Mouse (Mus musculus) heart, embryonic 16.5 days (tissue): ENCODE data around the gene Frmd5. TPM values are rescaled to one million over a fixed set of nuclear protein-coding genes. Genes with fewer than 3 reads are reported as not detected.

ENCODE experiments used
- ATAC-seq: fragments of 200-750 bp; cut with Nextera tagmentation; replicated peaks from 2 replicates; pipeline ENCODE4 v1.8.0; 2017; ENCODE audit warnings: moderate number of reproducible peaks; ENCODE audit not compliant: insufficient read depth, low FRiP score; ENCODE audit errors: extremely low read depth
- H3K27ac ChIP-seq: fragments of 300-500 bp; sonication (generic); 2 replicates; pipeline ENCODE4 v1.5.1; 2014; ENCODE audit warnings: mild to moderate bottlenecking, low read length, control low read depth, moderate library complexity
- H3K27me3 ChIP-seq: fragments of 300-500 bp; sonication (generic); 2 replicates; pipeline ENCODE4 v1.6.1; 2014; ENCODE audit warnings: low read length, mixed read lengths; ENCODE audit not compliant: control insufficient read depth, insufficient read depth
- H3K36me3 ChIP-seq: fragments of 300-500 bp; sonication (generic); 2 replicates; pipeline ENCODE4 v1.6.1; 2014; ENCODE audit not compliant: control insufficient read depth, insufficient read depth
- H3K4me1 ChIP-seq: fragments of 300-500 bp; sonication (generic); 2 replicates; pipeline ENCODE4 v1.6.1; 2014; ENCODE audit warnings: low read length, mixed read lengths; ENCODE audit not compliant: control insufficient read depth, insufficient read depth
- H3K4me2 ChIP-seq: fragments of 300-500 bp; sonication (generic); 2 replicates; pipeline ENCODE4 v1.6.1; 2014; ENCODE audit warnings: low read depth, mild to moderate bottlenecking, control low read depth, low read length
- H3K4me3 ChIP-seq: fragments of 300-500 bp; sonication (generic); 2 replicates; pipeline ENCODE4 v1.5.1; 2014; ENCODE audit warnings: mild to moderate bottlenecking, control low read depth, low read length
- H3K9ac ChIP-seq: fragments of 300-500 bp; sonication (generic); 2 replicates; pipeline ENCODE4 v1.6.1; 2014; ENCODE audit warnings: low read length, control low read depth
- H3K9me3 ChIP-seq: fragments of 300-500 bp; sonication (generic); replicated peaks from 2 replicates; pipeline ENCODE4 v1.6.1; 2016; ENCODE audit warnings: low read length; ENCODE audit not compliant: control insufficient read depth
- WGBS: fragments of 180-500 bp; shearing (Covaris S2); extraction: QIAGEN DNeasy Blood & Tissue Kit; methylation state at CpG from one replicate; pipeline ENCODE4 v1.1.7; 2014; 5-methylcytosine and 5-hydroxymethylcytosine counted together
- polyA plus RNA-seq: library from polyadenylated mRNA; unstranded; fragments of >200 nt; fragmentation: Nextera tagmentation; extraction: Ambion mirVana; gene quantifications from 2 replicates; pipeline ENCODE4 v1.2.1, GENCODE M21; 2015

Gene Frmd5
- polyA plus RNA-seq, 1 experiment from 2014 or later = 68.3 TPM

DNA sequence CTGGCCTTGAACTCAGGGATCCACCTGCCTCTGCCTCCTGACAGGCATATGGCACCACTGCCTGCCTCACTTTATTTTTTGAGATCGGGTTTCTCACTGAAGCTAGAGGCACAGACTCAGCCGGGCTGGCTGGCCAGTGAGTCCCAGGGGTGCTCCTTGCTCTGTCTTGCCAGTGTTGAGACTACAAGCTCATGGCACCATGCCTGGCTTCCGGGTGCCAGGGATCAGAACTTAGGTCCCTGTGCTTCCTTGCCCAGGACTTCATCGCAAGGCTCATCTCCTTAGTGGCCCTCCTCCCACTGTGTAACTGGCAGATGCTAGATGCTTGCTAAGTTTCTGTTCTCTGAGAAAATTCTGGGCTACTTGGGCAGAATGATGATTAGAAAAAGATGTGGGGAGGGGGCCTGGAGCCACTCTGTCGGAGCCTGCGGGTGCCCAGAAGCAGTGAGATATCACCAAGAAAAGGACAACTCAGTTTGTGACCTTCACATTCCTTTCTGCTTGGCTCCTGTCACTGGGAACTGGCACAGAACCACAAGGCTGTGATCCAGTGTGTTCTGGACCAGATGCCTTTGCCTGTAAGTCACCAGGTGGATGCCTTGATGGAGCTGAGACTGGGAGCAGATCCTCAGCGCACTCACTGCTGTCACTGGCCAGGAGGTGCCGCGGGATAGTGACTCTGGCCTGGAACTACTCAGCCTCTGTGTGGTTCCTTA is 192.2 kb downstream of the Frmd5 start:
- Histone ChIP-seq H3K4me2 (no peak overlapping the region), H3K4me1 (no peaks in the 10 kb centered on the region), H3K27ac (no peak overlapping the region), H3K9me3 (no peaks in the 10 kb centered on the region), H3K4me3 (no peak overlapping the region), H3K36me3 (no peaks in the 10 kb centered on the region), H3K9ac (no peak overlapping the region), H3K27me3 (no peaks in the 10 kb centered on the region)
- ATAC-seq = no peak
- 61% methylated on average over 9 of the region's 9 CpGs for WGBS

DNA sequence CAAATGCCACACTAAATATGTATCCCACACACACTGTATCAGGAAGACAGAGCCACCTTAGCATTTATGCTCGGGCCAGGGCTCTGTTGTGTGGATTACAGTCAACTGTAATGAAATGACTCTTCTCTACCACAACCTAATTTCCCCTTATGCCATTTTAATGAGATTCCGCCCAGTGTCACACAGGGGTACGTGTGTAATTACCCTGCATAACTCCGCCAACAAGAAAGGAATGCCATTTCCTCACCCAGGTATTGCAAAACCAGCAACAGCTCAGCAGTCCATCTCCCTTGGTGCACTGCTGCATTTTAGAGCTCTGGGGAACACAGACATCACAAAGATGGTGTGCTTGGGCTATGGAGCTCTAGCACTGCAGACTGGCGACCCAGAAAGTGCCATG is 194.8 kb downstream of the Frmd5 start:
- ATAC-seq = no peak
- Histone ChIP-seq H3K27ac (no peak overlapping the region), H3K4me1 (no peaks in the 10 kb centered on the region), H3K36me3 (no peaks in the 10 kb centered on the region), H3K27me3 (no peaks in the 10 kb centered on the region), H3K4me3 (no peak overlapping the region), H3K9me3 (no peaks in the 10 kb centered on the region), H3K9ac (no peak overlapping the region), H3K4me2 (no peak overlapping the region)
- 70% methylated on average over 5 of the region's 5 CpGs for WGBS

DNA sequence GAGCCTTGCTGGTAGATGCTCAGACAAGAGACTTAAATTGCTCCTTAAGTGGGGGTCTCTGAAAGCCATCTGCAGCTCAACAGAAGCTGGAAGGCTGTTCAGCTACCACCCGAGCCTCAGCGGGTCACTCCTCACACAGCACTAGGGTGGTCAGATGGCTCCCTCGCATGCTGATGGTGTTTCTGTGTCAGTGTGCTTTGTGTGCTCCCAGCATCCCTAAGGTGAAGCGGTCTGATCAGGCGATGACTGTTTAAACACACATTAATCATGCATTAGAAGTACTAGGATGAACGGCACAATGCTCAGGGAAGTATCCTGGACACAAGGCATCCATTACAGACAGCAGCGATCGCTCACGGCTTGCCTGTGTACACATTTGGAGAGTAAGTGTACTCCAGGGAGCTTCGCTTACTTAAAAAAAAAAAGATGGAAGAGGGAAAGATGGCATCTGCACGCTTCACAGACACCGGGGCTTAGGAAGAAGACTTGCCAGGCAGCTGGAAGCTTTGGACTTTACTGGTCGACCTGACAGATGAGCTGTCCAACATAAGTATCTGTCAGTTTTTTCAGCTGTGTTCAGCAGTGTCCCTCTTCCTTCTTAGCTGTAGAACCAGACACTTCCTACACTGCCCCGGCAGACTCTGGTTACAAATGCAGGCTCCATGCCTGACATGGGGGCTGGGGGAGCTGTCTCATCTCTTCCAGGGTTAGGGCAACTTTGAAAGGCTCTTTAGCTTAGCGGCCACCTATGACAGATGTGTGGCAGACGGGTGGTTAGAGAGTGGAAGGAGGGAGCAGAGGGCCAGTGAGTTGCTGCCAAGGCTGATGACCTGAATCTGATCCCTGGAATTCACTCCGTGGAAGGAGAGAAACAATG is 196.6 kb downstream of the Frmd5 start:
- no peaks in the 10 kb centered on the region for H3K4me1 ChIP-seq
- H3K36me3 ChIP-seq = no peaks in the 10 kb centered on the region
- no peak overlapping the region for H3K4me2 ChIP-seq
- H3K4me3 ChIP-seq = no peak overlapping the region
- H3K9ac ChIP-seq = no peak overlapping the region
- 45% methylated on average over 17 of the region's 17 CpGs for WGBS
- no peaks in the 10 kb centered on the region for H3K9me3 ChIP-seq
- H3K27me3 ChIP-seq = no peaks in the 10 kb centered on the region
- no peak for ATAC-seq
- H3K27ac ChIP-seq = no peak overlapping the region

DNA sequence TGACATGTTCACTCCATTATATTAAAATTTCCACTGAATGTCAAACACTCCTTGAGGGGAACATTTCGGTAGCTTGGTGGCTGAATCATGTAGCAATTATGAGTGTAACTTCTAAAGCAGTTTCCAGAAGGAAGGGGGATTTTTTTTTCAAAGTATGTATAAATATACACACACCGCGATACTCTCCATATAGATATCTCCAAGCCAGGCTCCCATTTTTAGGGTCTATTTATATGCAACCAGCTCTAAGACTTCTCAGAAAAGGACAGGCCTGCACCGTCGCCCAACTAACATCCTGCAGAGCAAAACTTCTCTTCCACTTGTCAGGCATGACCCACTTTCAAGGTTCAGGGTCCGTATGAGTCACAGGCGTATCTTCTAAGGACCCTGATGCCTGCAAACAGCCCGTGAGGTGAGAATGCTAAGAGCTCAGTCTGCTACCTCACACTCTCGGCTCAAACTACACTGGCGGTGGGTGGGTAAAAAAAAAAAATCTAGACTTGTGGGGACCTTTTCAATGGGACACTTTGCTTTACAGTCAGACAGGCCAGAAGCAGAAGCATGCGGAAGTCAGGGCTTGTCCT is 197.7 kb downstream of the Frmd5 start:
- Histone ChIP-seq H3K9me3 (no peaks in the 10 kb centered on the region), H3K36me3 (no peaks in the 10 kb centered on the region), H3K9ac (no peak overlapping the region), H3K4me1 (no peaks in the 10 kb centered on the region), H3K27me3 (no peaks in the 10 kb centered on the region), H3K4me2 (no peak overlapping the region), H3K4me3 (no peak overlapping the region), H3K27ac (no peak overlapping the region)
- WGBS = 67% methylated on average over 11 of the region's 11 CpGs
- no peak for ATAC-seq

DNA sequence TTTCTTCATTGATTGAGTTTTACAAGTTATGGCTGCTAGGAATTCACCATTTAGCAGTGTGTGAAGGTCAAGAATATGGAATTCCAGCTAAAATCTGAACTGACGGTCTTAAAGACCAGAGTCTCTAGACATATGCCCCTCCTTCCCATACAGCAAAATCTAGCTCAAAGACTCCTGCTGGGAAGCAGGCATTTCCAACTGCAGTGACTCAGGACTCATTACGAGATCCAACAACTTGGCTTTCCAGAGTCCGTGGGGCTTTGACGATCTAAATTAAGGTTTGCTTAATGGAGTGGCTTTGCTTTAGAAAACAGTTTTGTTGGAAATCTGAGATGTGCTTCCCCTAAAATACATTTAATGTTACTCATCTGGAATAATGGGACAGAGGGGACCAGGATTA is 204.5 kb downstream of the Frmd5 start:
- ATAC-seq = no peak
- no peak overlapping the region for H3K4me2 ChIP-seq
- 68% methylated on average over 4 of the region's 4 CpGs for WGBS
- no peak overlapping the region for H3K9ac ChIP-seq
- H3K27ac ChIP-seq = no peak overlapping the region
- H3K4me1 ChIP-seq = no peaks in the 10 kb centered on the region; the same call in 1 of the 2 replicates
- H3K27me3 ChIP-seq = no peaks in the 10 kb centered on the region
- H3K36me3 ChIP-seq = no peaks in the 10 kb centered on the region
- H3K4me3 ChIP-seq = no peak overlapping the region
- no peaks in the 10 kb centered on the region for H3K9me3 ChIP-seq

DNA sequence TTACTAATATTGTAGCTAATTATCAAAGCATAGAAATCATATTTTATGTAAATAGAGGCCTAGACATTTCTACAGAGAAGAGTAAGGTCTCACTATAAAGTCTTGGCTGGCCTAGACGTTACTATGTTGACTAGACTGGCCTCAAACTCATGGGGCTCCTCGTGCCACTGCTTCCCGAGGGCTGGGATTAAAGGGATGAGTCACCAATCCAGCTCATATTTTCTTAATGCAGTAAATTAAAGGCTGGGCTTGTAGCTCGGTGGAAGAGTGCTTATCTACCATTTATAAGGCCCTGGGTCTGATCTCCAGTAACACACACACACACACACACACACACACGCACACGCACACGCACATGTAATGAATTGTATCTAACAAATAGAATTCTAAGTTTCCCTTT is 205.3 kb downstream of the Frmd5 start:
- 67% methylated on average over 7 of the region's 7 CpGs for WGBS
- no peaks in the 10 kb centered on the region for H3K27me3 ChIP-seq
- H3K9ac ChIP-seq = no peak overlapping the region
- H3K4me1 ChIP-seq = no peaks in the 10 kb centered on the region; the same call in 1 of the 2 replicates
- H3K9me3 ChIP-seq = no peaks in the 10 kb centered on the region
- H3K36me3 ChIP-seq = no peaks in the 10 kb centered on the region
- ATAC-seq = no peak
- no peak overlapping the region for H3K4me3 ChIP-seq
- H3K27ac ChIP-seq = no peak overlapping the region
- no peak overlapping the region for H3K4me2 ChIP-seq

DNA sequence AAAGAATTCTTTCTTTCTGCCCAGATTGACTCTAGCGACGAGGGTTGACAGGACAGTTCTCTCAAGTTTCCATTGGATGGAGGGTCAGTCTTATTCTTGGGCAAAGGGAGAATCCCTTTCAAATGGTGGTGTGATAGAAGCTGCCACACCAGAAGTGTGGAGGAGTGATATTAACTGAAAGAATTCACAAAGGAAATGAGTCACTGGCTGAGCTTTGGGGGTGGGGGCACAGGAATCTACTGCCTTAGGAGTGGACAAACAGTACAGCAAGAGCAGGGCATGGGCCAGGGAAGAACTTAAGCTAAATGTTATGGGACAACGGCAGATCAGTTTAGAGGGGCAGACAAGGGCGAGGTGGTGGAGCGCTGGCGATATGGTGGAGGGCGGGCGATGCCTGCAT is 206.2 kb downstream of the Frmd5 start:
- H3K36me3 ChIP-seq = no peaks in the 10 kb centered on the region

DNA sequence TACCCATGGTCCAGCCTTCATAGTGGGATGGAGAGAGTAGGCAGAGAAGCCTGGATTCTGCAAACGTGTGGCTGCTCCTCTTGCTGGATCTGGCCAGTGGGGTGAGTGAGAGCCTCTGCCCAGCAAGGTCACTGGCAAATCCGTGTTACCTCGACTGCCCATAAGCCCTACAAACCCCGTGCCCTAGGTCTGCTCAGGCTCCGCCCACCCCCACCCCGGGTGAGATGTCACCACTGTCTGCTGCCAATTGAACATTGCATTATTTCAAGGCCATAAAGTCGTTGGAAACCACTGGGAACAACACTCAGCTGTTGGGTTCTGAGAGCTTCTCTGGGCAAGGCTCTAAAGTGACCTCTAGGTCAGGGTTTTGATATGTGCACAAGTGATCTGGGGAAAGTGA is 208.6 kb downstream of the Frmd5 start:
- no peak for ATAC-seq
- H3K27ac ChIP-seq = no peak overlapping the region
- no peak overlapping the region for H3K4me2 ChIP-seq
- no peaks in the 10 kb centered on the region for H3K27me3 ChIP-seq
- WGBS = 54% methylated on average over 7 of the region's 7 CpGs
- H3K4me3 ChIP-seq = no peak overlapping the region
- H3K4me1 ChIP-seq = peaks cover 21% of the 10 kb centered on the region
- no peaks in the 10 kb centered on the region for H3K36me3 ChIP-seq
- no peaks in the 10 kb centered on the region for H3K9me3 ChIP-seq
- H3K9ac ChIP-seq = no peak overlapping the region

More for the DNA sequence above, 206.2 kb downstream of the Frmd5 start:
- 80% methylated on average over 8 of the region's 8 CpGs for WGBS
- no peaks in the 10 kb centered on the region for H3K27me3 ChIP-seq
- H3K4me1 ChIP-seq = peaks cover under 1% of the 10 kb centered on the region; the same call in 1 of the 2 replicates
- ATAC-seq = no peak
- no peak overlapping the region for H3K4me2 ChIP-seq
- no peaks in the 10 kb centered on the region for H3K9me3 ChIP-seq
- H3K27ac ChIP-seq = no peak overlapping the region
- H3K4me3 ChIP-seq = no peak overlapping the region
- no peak overlapping the region for H3K9ac ChIP-seq

DNA sequence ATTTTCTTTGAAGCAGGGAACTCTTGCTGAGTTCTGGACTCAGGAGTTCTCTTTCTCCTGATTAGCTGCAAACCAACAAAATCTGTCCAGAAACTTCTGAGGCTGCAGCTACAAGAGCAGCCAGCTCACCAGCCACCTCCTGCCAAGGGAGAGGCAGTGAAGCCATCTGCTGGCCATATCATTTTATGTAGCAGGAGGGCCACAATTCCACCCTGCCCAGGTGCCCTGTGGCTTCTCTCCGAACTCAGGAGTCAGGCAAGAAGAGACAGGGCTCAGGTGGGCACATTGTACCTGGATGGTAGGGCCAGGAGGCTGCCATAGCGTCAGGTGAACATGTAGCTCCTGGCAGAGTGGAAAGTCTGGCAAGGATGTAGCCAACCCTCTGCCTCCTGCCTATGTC is 210.3 kb downstream of the Frmd5 start:
- Histone ChIP-seq H3K27ac (no peak overlapping the region), H3K4me1 (peaks cover 21% of the 10 kb centered on the region), H3K36me3 (no peaks in the 10 kb centered on the region), H3K27me3 (no peaks in the 10 kb centered on the region), H3K4me3 (no peak overlapping the region), H3K9me3 (no peaks in the 10 kb centered on the region), H3K4me2 (no peak overlapping the region), H3K9ac (no peak overlapping the region)
- 79% methylated on average over 2 of the region's 2 CpGs for WGBS
- ATAC-seq = no peak
